Mouse (Mus musculus) lung, adult 2 months (tissue): ENCODE results near the gene Otop3. TPM values are rescaled to one million over a fixed set of nuclear protein-coding genes. Genes with fewer than 3 reads are reported as not detected.
A peak's percentile ranks its signal among the peaks of the same experiment; 100 is the strongest.

Source experiments
- DNase-seq: peaks from one replicate; pipeline ENCODE4 v3.0.0; 2022
- H3K4me1 ChIP-seq: fragments of 200-500 bp; 2 replicates; pipeline ENCODE4 v1.6.1; 2011; ENCODE audit warnings: low read length; ENCODE audit not compliant: control insufficient read depth, insufficient read depth
- H3K4me3 ChIP-seq: fragments of 200-500 bp; replicated peaks from 2 replicates; pipeline ENCODE3; 2011; ENCODE audit warnings: low read depth, mild to moderate bottlenecking, control low read depth, low read length; ENCODE audit errors: extremely low read depth
- CTCF ChIP-seq: fragments of 200-500 bp; IDR thresholded peaks from 2 replicates; pipeline ENCODE4 v1.5.1; 2011; ENCODE audit warnings: mild to moderate bottlenecking, low read length, control low read depth; ENCODE audit not compliant: insufficient read depth
- POLR2A ChIP-seq: fragments of 200-500 bp; IDR thresholded peaks from 2 replicates; pipeline ENCODE4 v1.6.1; 2011; ENCODE audit warnings: low read depth, mild to moderate bottlenecking, control low read depth, low read length, borderline replicate concordance; ENCODE audit errors: extremely low read depth
- WGBS: fragments of 180-500 bp; shearing (Covaris S2); methylation state at CpG from one replicate; pipeline ENCODE4 v1.1.7; 2018; 5-methylcytosine and 5-hydroxymethylcytosine counted together
- polyA plus RNA-seq: library from polyadenylated mRNA; depleted of rRNA; stranded (reverse); fragments of >200 nt; gene quantifications from 2 replicates; pipeline ENCODE4 v1.2.3, GENCODE M21; 2012

Otop3 gene
- polyA plus RNA-seq, 1 experiment: 7.8 TPM

DNA sequence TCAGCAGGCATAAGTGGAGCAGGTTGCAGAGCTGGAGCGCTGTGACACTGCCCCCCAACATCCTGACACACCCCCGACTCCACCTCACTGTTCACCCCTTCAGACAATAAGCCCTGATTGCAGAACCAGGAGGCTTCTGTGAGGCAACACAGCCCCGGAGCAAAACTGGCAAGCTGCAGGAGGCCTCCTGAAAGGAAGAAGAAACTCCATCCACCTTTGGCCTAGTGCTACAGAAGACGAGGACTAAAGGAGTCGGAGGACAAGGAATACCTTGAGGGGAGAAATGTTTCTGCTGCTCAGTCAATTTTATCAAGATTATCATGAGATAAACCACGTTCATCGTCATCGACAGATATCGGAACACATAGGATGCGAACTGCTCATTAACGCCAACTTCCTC lies 38.6 kb upstream of the Otop3 start:
- no peak for DNase-seq
- Histone ChIP-seq H3K4me3 (no peak overlapping the region), H3K4me1 (peaks cover 8% of the 10 kb centered on the region)
- TF ChIP-seq POLR2A (no peak), CTCF (no peak)
- 90% methylated on average over 11 of the region's 11 CpGs for WGBS

DNA sequence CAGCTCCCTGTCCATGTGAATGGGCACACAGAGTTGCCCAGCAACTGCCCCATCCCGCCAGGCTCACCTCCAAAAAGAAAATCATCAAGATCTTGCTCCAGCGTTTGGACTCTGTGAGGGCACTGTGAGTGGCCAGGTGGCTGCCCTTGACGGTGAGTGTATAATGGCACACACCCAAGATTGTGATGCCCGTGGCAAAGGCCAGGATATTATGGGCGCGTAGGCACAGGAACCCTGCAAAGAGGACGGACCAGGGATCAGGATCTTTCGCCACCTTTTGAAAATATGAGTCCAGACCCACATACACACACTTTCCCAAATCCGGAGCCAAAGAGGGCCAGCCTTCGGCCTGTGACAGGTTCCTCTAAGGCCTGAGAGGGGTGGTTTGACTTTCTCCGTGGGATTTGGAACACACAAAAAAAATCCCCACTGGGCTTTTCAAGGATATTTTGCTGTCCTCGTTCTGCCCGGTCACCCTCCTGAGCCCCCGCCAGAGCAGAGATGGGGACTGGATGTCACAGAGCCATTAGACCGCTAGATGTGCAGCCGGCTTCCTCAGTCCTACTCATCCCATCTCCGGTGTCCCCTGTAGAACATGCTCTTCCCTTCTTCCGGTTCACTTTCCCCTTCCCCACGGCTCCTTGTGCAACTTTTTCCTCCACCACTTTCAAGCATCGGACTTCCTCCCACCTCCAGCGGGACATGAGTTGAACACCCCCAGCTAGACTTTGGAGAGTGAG lies 37.9 kb upstream of the Otop3 start:
- H3K4me1 ChIP-seq: peaks cover 8% of the 10 kb centered on the region
- no peak for TF ChIP-seq POLR2A
- TF ChIP-seq CTCF: no peak
- 45% methylated on average over 21 of the region's 21 CpGs for whole genome bisulfite sequencing
- DNase-seq: no peak
- H3K4me3 ChIP-seq: peak overlapping the region; percentile 56

DNA sequence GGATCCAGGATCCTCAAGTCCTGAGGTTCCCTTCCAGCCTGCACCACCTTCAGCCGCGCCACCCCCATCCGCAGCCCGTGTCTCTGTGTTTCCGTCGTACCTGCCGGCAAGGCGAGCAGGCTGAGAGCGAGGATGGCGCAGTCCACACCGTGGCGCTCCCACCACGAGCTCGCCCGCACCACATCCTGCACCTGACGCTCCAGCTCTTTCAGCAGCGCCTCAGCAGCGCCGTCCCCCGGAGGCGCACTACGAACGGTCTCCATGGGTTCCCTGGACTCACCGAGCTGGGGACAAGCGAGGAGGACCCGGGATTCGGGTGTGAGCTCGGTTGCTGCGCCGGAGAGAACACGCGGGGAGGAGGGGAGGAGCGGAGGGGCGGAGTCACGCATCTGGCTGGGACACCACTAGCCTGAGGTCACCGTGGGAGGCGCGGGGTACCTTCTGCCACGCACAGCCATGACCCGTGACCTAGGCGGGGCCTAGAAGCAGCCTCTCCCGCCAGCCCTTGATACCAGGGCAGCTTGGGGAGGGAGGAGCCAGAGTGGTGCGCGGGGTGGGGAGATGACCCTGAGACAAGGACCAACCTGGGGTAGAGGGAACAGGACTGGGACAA lies 37.2 kb upstream of the Otop3 start, which contains the start of gene Fads6:
TSS of gene Fads6 (minus strand) at position 450 of the 613 bp plus-strand sequence.
- 2% methylated on average over 44 of the region's 44 CpGs for WGBS
- Histone ChIP-seq H3K4me1 (peaks cover 8% of the 10 kb centered on the region), H3K4me3 (peak within 1 kb of the TSS; percentile 56)
- TF ChIP-seq POLR2A: no peak
- no peak for TF ChIP-seq CTCF
- DNase-seq: peak; percentile 52

DNA sequence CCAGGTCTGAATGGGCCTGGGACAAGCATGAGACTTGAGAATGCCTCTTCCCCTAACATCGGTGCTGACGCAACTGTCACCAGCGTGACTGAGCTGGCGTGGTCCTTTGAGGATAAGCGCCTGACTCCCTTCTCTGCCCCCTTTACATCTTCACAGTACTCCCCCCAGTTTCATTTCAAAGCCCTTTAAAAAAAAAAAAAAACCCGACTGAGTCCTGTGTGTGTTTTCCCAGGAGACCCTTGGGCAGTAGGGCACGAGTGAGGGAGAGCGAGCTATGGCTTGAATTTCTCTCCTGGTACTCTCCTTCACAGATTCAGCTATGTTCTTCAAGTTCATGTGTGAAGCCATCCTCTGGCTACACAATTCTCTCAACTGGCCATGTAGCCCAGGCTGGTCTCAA lies 36.4 kb upstream of the Otop3 start:
- TF ChIP-seq CTCF (no peak), POLR2A (no peak)
- 68% methylated on average over 8 of the region's 8 CpGs for WGBS
- Histone ChIP-seq H3K4me3 (no peak overlapping the region), H3K4me1 (peaks cover 8% of the 10 kb centered on the region)
- no peak for DNase-seq

DNA sequence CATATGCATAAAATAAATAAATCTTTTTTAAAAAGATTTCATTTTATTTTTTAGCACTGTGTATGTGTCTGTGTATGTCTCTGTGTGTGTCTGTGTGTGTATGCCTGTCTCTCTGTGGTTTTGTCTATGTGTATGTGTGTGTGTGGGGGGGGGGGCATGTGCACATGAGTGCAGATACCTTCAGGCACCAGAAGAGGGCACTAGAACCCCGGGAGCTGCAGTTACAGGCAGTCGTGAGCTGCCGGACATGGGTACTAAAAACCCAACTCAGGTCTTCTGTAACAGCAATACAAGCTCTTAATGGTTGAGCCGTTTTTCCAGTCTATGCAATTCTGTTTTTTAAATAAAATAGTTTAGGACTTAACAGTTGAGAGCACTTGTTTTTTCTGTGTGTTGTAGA lies 33.8 kb upstream of the Otop3 start:
- TF ChIP-seq POLR2A (no peak), CTCF (no peak)
- Histone ChIP-seq H3K4me3 (no peak overlapping the region), H3K4me1 (peaks cover 8% of the 10 kb centered on the region)
- no peak for DNase-seq
- 79% methylated on average over 4 of the region's 4 CpGs for WGBS

DNA sequence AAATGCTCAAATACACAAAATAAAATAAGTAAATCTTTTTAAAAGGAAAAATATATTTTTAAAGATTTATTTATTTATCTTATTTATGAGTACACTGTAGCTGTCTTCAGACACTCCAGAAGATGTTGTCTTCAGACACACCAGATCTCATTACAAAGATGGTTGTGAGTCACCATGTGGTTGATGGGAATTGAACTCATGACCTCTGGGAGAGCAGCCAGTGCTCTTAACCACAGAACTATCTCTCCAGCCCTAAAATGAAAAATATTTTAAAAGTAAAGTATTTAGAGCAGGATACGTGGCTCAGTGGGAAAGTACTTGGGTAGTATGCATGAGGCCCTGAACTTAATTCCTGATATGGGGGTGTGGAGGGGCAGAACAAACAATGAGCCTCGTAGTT lies 33.2 kb upstream of the Otop3 start:
- H3K4me1 ChIP-seq: peaks cover 8% of the 10 kb centered on the region
- H3K4me3 ChIP-seq: no peak overlapping the region
- DNase-seq: no peak
- 86% methylated on average over 2 of the region's 2 CpGs for WGBS
- TF ChIP-seq CTCF (no peak), POLR2A (no peak)

DNA sequence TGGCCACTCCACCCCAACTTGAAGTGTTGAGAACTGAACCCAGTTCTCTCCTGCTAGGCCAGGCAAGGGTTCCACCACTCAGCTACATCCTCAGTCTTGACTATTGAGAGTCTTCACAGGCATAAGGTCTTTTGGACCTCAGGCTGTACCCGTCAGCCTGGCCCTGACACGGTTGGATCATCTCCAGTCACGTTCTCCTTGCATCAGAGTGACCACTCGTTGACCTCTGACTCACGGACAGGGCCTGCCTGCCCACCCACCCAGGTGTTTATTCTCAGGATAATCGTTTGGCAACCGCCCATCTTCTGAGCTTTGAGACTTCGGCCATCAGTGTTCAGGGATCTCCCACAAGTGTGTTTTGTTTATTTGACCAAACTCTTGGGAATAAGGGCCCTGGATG lies 31.4 kb upstream of the Otop3 start:
- TF ChIP-seq POLR2A: no peak
- TF ChIP-seq CTCF: no peak
- DNase-seq: no peak
- WGBS: 34% methylated on average over 8 of the region's 8 CpGs
- no peak overlapping the region for H3K4me3 ChIP-seq
- no peaks in the 10 kb centered on the region for H3K4me1 ChIP-seq

DNA sequence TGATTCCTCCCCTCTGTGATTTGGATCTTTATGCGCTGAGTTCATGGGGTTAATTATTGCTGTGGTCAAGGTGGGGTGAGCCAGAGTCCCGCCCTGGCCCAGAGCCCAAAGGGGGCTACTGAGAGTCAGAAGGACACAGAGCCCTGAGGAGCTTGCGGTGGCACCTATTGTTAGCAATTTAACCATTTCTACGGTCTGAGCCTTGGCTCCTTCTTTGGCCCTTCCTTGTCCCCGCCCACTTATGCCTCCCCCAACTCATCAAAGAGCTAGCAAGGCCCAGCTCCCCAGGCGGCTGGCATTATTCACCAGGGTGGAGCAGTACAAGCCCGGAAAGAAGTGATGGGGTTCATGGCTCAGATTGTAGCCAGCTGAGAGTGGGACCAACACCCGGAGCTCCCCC lies 27.7 kb upstream of the Otop3 start, which contains the start of gene Otop2:
TSS of gene Otop2 (plus strand) at position 301 of the 400 bp plus-strand sequence.
- Histone ChIP-seq H3K4me3 (no peak within 1 kb of the TSS), H3K4me1 (no peaks in the 10 kb centered on the region)
- 44% methylated on average over 8 of the region's 8 CpGs for WGBS
- no peak for TF ChIP-seq POLR2A
- TF ChIP-seq CTCF: no peak
- no peak for DNase-seq

DNA sequence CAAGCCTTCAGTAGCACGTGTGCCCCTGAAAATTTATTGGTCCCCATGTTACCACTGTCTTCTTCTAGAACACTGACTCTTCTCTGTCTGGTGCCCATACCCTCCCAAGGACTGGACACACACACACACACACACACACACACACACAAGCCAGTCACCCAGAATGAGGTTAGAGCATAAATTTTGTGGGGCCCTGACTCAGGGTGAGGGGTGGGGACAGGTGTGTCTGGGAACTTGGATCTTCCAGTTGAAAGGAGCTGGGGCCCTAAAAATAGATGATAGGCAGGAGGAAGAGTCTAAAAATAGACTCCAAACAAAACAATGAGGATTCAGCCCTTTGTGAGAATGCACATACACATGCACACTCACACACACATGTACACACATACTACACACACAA lies 25.8 kb upstream of the Otop3 start:
- Histone ChIP-seq H3K4me3 (no peak overlapping the region), H3K4me1 (no peaks in the 10 kb centered on the region)
- 70% methylated on average over 1 of the region's 1 CpGs for WGBS
- DNase-seq: no peak
- TF ChIP-seq CTCF: no peak
- TF ChIP-seq POLR2A: no peak

DNA sequence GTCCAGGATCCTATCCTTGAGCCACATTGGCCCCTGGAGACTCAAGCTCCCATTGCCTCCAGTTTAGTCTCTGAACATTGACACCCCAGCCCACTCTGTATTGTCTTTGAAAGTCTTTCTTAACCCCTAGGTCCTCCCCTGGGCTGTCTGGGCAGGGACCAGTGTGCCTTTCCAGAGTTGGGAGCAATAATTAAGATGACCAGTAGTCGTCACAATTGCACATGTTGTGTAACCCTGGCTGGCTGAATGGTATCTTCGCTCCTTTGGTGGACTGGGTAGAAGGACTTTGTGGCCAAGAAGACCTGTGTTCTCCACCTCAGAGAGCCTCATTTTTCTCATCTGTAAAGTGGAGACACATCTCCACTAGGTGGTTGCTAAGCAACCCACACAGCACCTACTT lies 20.3 kb upstream of the Otop3 start:
- TF ChIP-seq POLR2A: no peak
- TF ChIP-seq CTCF: no peak
- Histone ChIP-seq H3K4me1 (no peaks in the 10 kb centered on the region), H3K4me3 (no peak overlapping the region)
- WGBS: 30% methylated on average over 2 of the region's 2 CpGs
- no peak for DNase-seq

DNA sequence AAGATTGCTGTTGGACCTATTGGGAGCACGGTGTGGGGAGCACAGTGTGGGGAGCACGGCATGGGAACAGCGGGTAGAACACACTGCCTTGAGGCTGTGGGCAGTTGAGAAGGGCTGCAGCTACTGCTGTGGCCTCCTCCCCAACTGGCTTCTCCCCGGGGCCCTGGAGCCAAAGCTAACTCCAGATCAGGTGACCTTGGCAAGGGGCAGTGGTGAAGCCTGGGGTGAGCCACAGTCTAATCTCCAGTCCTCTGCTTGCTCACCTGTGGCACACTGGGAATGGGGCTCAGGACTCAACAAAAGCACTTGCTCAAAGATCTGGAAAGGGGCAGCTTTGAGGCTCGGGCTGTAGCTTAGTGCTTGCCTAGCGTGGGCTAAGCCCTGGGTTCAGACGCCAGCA lies 17.3 kb upstream of the Otop3 start:
- no peaks in the 10 kb centered on the region for H3K4me1 ChIP-seq
- TF ChIP-seq CTCF (no peak), POLR2A (no peak)
- DNase-seq: no peak
- 61% methylated on average over 7 of the region's 7 CpGs for WGBS
- no peak overlapping the region for H3K4me3 ChIP-seq
